7 mouse cellular contexts compared by ENCODE assay signal in the genomic region with DNA sequence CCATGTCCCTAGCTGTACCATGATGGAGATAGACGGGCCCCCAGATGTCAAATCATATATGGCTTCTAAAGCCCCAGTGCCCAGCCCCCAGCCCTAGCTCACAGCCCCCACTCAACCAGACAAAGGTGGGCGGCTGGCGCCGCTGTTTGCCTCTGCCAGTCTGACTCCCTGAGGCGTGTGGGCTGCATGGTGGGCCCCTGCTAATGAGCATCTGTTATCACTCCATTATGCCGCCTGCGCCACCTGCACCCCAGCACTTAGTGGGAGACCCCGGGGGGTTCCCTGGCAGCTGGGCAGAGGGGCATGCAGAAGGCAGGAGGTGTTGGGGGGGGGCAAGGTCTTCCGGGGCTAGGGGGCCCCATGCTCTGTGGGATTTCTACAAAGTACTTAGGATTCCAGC. TPM values are rescaled to one million over a fixed set of nuclear protein-coding genes. Genes with fewer than 3 reads are reported as not detected.
DNase-seq lines count a peak whose midpoint lies in the region; ATAC-seq and TF ChIP-seq lines count a peak whose summit lies in the region.

No protein-coding gene starts in this region.

- no peaks in the 10 kb centered on the region for H3K9me3 ChIP-seq in hindbrain, embryonic 12.5 days (replicated peaks)
- no peaks in the 10 kb centered on the region for H3K9me3 ChIP-seq in liver, postnatal 0 days (ENCODE audit: low read length)

- H3K27me3 ChIP-seq in hindbrain, embryonic 12.5 days = peaks cover 12% of the 10 kb centered on the region; the same call in 1 of the 2 replicates
- no peaks in the 10 kb centered on the region for H3K27me3 ChIP-seq in liver, postnatal 0 days (ENCODE audit: insufficient read depth, low read length)

- peak overlapping the region; percentile 24; the same call in 1 of the 2 replicates for H3K27ac ChIP-seq in hindbrain, embryonic 12.5 days
- peak overlapping the region; percentile 62 for H3K27ac ChIP-seq in liver, postnatal 0 days (ENCODE audit: low read depth)

- peak; percentile 80 for DNase-seq in retina, postnatal 1 day
- no peak for DNase-seq in retina, embryonic 14.5 days (ENCODE audit: low spot score)
- no peak for DNase-seq in liver, postnatal 0 days
- DNase-seq in testis, postnatal 14 days (ENCODE audit: low spot score) = no peak
- no peak for DNase-seq in MN1 (ENCODE audit: low spot score)
- DNase-seq in heart, adult 9 months (ENCODE audit: low spot score in 2 of 2) = no peak

- TF ChIP-seq CTCF in liver, postnatal 0 days (IDR thresholded peaks at IDR 0.05; ENCODE audit: low read depth) = no peak

- H3K4me1 ChIP-seq in hindbrain, embryonic 12.5 days = peaks cover 42% of the 10 kb centered on the region
- H3K4me1 ChIP-seq in liver, postnatal 0 days (ENCODE audit: insufficient read depth) = peaks cover 65% of the 10 kb centered on the region

- no peak for TF ChIP-seq EP300 in liver, postnatal 0 days (IDR thresholded peaks at IDR 0.05; ENCODE audit: low read depth)

- 22% methylated on average over 9 of the region's 9 CpGs for WGBS in hindbrain, embryonic 12.5 days
- 33% methylated on average over 9 of the region's 9 CpGs for WGBS in liver, postnatal 0 days (ENCODE audit: insufficient replicate concordance)

- peak; percentile 83 for ATAC-seq in hindbrain, embryonic 12.5 days (ENCODE audit: low FRiP score)
- ATAC-seq in liver, postnatal 0 days = no peak

- no peaks in the 10 kb centered on the region for H3K36me3 ChIP-seq in hindbrain, embryonic 12.5 days
- no peaks in the 10 kb centered on the region for H3K36me3 ChIP-seq in liver, postnatal 0 days (replicated peaks; ENCODE audit: insufficient read depth, low read length)

- H3K4me3 ChIP-seq in hindbrain, embryonic 12.5 days = no peak overlapping the region
- peak overlapping the region; percentile 36 for H3K4me3 ChIP-seq in liver, postnatal 0 days (ENCODE audit: low read depth, low read length)

- peak overlapping the region; percentile 36; the same call in 1 of the 2 replicates for H3K4me2 ChIP-seq in hindbrain, embryonic 12.5 days (replicated peaks)
- H3K4me2 ChIP-seq in liver, postnatal 0 days (ENCODE audit: low read depth, low read length) = peak overlapping the region; percentile 68

- H3K9ac ChIP-seq in hindbrain, embryonic 12.5 days = 0 out of 2 replicates have a peak overlapping the region, but pooled peaks have one; percentile 8
- H3K9ac ChIP-seq in liver, postnatal 0 days (replicated peaks) = peak overlapping the region; percentile 50; the same call in 1 of the 2 replicates

RNA-seq across cellular contexts. Expression of a gene that starts 3.6 kb away (rescaled TPM):
- polyA plus RNA-seq in hindbrain, embryonic 12.5 days (2016; fragmentation: Nextera tagmentation; extraction: Ambion mirVana) = 187 and 194 TPM in 2 replicates
- 34.0 and 35.4 TPM in 2 replicates for polyA plus RNA-seq in liver, postnatal 0 days (2015; fragmentation: Nextera tagmentation; extraction: Ambion mirVana)

RNA-seq across cellular contexts. Expression of a gene that starts 39.4 kb away (rescaled TPM):
- 1.9 TPM in 2 replicates for polyA plus RNA-seq in hindbrain, embryonic 12.5 days (2016; fragmentation: Nextera tagmentation; extraction: Ambion mirVana)
- polyA plus RNA-seq in liver, postnatal 0 days (2015; fragmentation: Nextera tagmentation; extraction: Ambion mirVana) = 8.9 and 9.6 TPM in 2 replicates

RNA-seq across cellular contexts. Expression of a gene that starts 54.6 kb away (rescaled TPM):
- polyA plus RNA-seq in hindbrain, embryonic 12.5 days (2016; fragmentation: Nextera tagmentation; extraction: Ambion mirVana) = 0.12 TPM in 1 of 2 replicates, not detected in the other
- 0.13 and 0.18 TPM in 2 replicates for polyA plus RNA-seq in liver, postnatal 0 days (2015; fragmentation: Nextera tagmentation; extraction: Ambion mirVana)
